In genomic region chr13:4971472-4972067, GRCm38 (mm10) we compare ENCODE assay signal across 28 mouse cellular contexts.
DNase-seq lines count a peak whose midpoint lies in the region; ATAC-seq and TF ChIP-seq lines count a peak whose summit lies in the region.
"Had no signal": no experiment of that assay in that cellular context is flagged by ENCODE, and none has a peak within 500 bp of the region (broad histone marks: within the 10 kb centered on the region; RNA-seq: fewer than 3 reads in every experiment).

No protein-coding gene starts in this region.

- H3K4me3 ChIP-seq in heart, embryonic 13.5 days, result no peak overlapping the region
- H3K4me3 ChIP-seq in embryonic fibroblast, embryonic 13.5 days (ENCODE audit: insufficient read depth, low read length), result no peak overlapping the region
- H3K4me3 ChIP-seq in limb, embryonic 15.5 days, result no peak overlapping the region
- H3K4me3 ChIP-seq: erythroblast, embryonic 14.5 days; forebrain, embryonic 13.5 days; heart, embryonic 15.5 days; hindbrain, embryonic 10.5 days; left cerebral cortex, adult 2 months; liver, embryonic 15.5 days; midbrain, embryonic 15.5 days; myocyte; stomach, embryonic 15.5 days had no signal

- 0 out of 2 replicates have a peak overlapping the region, but pooled peaks have one; percentile 12 for H3K27ac ChIP-seq in heart, embryonic 13.5 days (replicated peaks)
- H3K27ac ChIP-seq in embryonic fibroblast, embryonic 13.5 days (ENCODE audit: insufficient read depth, low read length), result peak overlapping the region; percentile 65
- H3K27ac ChIP-seq in limb, embryonic 15.5 days, result no peak overlapping the region
- H3K27ac ChIP-seq: forebrain, embryonic 13.5 days; hindbrain, embryonic 10.5 days; left cerebral cortex, adult 2 months; liver, embryonic 15.5 days; midbrain, embryonic 15.5 days; stomach, embryonic 15.5 days had no signal

- intact Hi-C loops in heart, postnatal 36 days (cut with DNase I), result no loop called here

- TF ChIP-seq CTCF in embryonic fibroblast, embryonic 13.5 days (IDR thresholded peaks at IDR 0.05; ENCODE audit: borderline replicate concordance, insufficient read depth, low read length), result no peak

- no peak for TF ChIP-seq POLR2A in embryonic fibroblast, embryonic 13.5 days (IDR thresholded peaks at IDR 0.05; ENCODE audit: low read depth, low read length)

- WGBS in heart, embryonic 13.5 days, result 73% methylated on average over 4 of the region's 4 CpGs
- 39% methylated on average over 4 of the region's 4 CpGs for WGBS in limb, embryonic 15.5 days

- DNase-seq in heart, postnatal 36 days, result no peak
- DNase-seq in brain, adult 2 months (ENCODE audit: low read depth, low spot score), result peak; percentile 3
- no peak for DNase-seq in right cerebral cortex, adult 2 months (ENCODE audit: low spot score in 2 of 2)
- DNase-seq in spleen, adult 18-20 months, result no peak
- DNase-seq: cerebellum, adult 8-10 months; gastrocnemius, postnatal 14 days; heart, adult 18-20 months; kidney, adult 8-10 months; kidney, postnatal 36 days; layer of hippocampus, adult 9-11 months; left cerebral cortex, postnatal 4 days; lung, postnatal 14 days; right cerebral cortex, postnatal 25 days; thymus, adult 18-20 months had no signal

- H3K9ac ChIP-seq in heart, embryonic 13.5 days, result no peak overlapping the region
- no peak overlapping the region for H3K9ac ChIP-seq in limb, embryonic 15.5 days
- H3K9ac ChIP-seq: forebrain, embryonic 13.5 days; heart, embryonic 15.5 days; liver, embryonic 15.5 days; midbrain, embryonic 15.5 days; stomach, embryonic 15.5 days had no signal

- H3K9me3 ChIP-seq in heart, embryonic 13.5 days, result no peaks in the 10 kb centered on the region
- H3K9me3 ChIP-seq in limb, embryonic 15.5 days, result no peaks in the 10 kb centered on the region
- H3K9me3 ChIP-seq: forebrain, embryonic 13.5 days; G1E; heart, embryonic 15.5 days; hindbrain, embryonic 10.5 days; liver, embryonic 15.5 days; midbrain, embryonic 15.5 days; stomach, embryonic 15.5 days had no signal

- no peaks in the 10 kb centered on the region for H3K27me3 ChIP-seq in heart, embryonic 13.5 days (replicated peaks)
- no peaks in the 10 kb centered on the region for H3K27me3 ChIP-seq in limb, embryonic 15.5 days
- H3K27me3 ChIP-seq: forebrain, embryonic 13.5 days; heart, embryonic 15.5 days; liver, embryonic 15.5 days; midbrain, embryonic 15.5 days; stomach, embryonic 15.5 days had no signal

- no peak overlapping the region for H3K4me2 ChIP-seq in heart, embryonic 13.5 days
- H3K4me2 ChIP-seq in limb, embryonic 15.5 days, result no peak overlapping the region
- H3K4me2 ChIP-seq: forebrain, embryonic 13.5 days; heart, embryonic 15.5 days; liver, embryonic 15.5 days; midbrain, embryonic 15.5 days; stomach, embryonic 15.5 days had no signal

- no peaks in the 10 kb centered on the region for H3K4me1 ChIP-seq in heart, embryonic 13.5 days
- peaks cover 2% of the 10 kb centered on the region; the same call in 1 of the 2 replicates for H3K4me1 ChIP-seq in embryonic fibroblast, embryonic 13.5 days (ENCODE audit: control insufficient read depth, insufficient read depth, low read length)
- H3K4me1 ChIP-seq in limb, embryonic 15.5 days, result no peaks in the 10 kb centered on the region
- H3K4me1 ChIP-seq: forebrain, embryonic 13.5 days; heart, embryonic 15.5 days; hindbrain, embryonic 10.5 days; liver, embryonic 15.5 days; midbrain, embryonic 15.5 days; stomach, embryonic 15.5 days had no signal

- ATAC-seq in heart, embryonic 13.5 days (ENCODE audit: extremely low read depth, insufficient number of reproducible peaks, low FRiP score, low TSS enrichment), result no peak
- ATAC-seq in limb, embryonic 15.5 days (ENCODE audit: insufficient number of reproducible peaks, low FRiP score, low TSS enrichment, low read depth), result 0 out of 2 replicates have a peak, but pooled peaks have one; percentile 58
- ATAC-seq: forebrain, embryonic 13.5 days; inflammation-experienced regulatory T-cells, adult 6 months; midbrain, embryonic 15.5 days had no signal

- no peaks in the 10 kb centered on the region for H3K36me3 ChIP-seq in heart, embryonic 13.5 days
- H3K36me3 ChIP-seq in limb, embryonic 15.5 days, result no peaks in the 10 kb centered on the region
- H3K36me3 ChIP-seq: G1E; heart, embryonic 15.5 days; hindbrain, embryonic 10.5 days; liver, embryonic 15.5 days; midbrain, embryonic 15.5 days; stomach, embryonic 15.5 days had no signal
